Mouse (Mus musculus): ENCODE data around the gene Fuom. TPM values are rescaled to one million over a fixed set of nuclear protein-coding genes. Genes with fewer than 3 reads are reported as not detected.

Fuom gene
- polyA plus RNA-seq, 1 experiment, result 34.8 TPM

DNA sequence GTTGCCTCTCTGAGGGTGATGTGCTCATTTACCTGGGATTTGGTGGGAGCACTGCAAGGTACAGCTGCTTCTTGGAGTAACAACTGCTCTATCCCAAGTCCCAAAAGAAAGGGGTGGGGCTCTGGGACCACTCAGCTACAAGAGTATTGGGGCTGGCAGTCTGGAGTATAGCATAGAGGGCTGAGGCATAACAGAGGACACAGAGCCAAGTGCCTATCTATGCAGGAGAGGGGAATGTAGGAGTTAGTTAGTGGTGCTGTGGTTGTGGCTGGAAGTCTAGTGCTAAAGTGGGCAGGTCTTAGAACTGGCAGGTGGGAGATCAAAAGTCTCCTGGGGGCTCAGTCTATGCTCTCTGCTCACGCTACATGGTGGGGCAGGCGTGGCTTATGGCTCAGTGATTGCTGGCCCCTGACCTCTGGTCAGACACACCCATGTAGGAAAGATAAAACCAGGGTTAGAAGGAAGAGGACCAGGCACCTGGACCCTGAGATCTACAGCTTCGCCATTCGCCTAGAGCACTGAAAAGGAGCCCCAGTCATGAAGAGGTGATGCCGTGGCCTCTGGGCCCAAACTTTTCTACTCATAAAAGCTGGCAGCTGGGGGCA, 9.2 kb downstream of the Fuom start, which contains the start of gene Prap1:
Gene Prap1, plus strand, starts transcription at position 472 of the 605 bp plus-strand sequence.
- H3K36me3 ChIP-seq (ENCODE audit: control insufficient read depth, insufficient read depth, low read length), result no peaks in the 10 kb centered on the region
- H3K4me1 ChIP-seq (replicated peaks; ENCODE audit: control insufficient read depth, insufficient read depth, low read length), result no peaks in the 10 kb centered on the region
- H3K27ac ChIP-seq (ENCODE audit: control insufficient read depth, insufficient read depth, low read length), result no peak within 1 kb of the TSS
- no peak within 1 kb of the TSS for H3K4me3 ChIP-seq (ENCODE audit: control insufficient read depth, insufficient read depth, low read length)
- DNase-seq, result no peak
- no peak for TF ChIP-seq POLR2A (IDR thresholded peaks at IDR 0.05; ENCODE audit: control insufficient read depth, extremely low read depth, insufficient read depth, low read length, poor library complexity)
- no peak for TF ChIP-seq CTCF (IDR thresholded peaks at IDR 0.05; ENCODE audit: borderline replicate concordance, control insufficient read depth, extremely low read depth, insufficient read depth, low read length, poor library complexity)
- 81% methylated on average over 5 of the region's 5 CpGs for WGBS
- H3K27me3 ChIP-seq (ENCODE audit: control insufficient read depth, insufficient read depth, low read length), result no peaks in the 10 kb centered on the region

DNA sequence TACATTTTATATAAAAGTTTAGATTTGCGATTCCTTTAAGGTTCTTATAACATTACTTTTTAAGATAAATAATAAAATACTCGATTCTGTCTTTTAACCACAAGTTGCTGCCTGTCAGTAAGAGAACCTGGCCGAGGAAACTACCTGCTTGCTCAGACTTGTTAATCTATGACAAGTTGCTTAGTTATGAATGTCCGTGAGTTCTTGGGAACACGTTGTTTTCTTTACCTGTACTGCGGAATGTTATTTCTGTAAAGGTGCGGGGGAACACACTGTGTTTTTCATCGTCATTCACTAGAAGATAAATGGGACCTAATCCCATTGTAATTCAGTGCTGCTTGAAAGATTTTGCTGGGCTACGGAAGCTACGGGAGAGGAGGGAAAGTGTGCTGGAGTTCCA, 11.6 kb downstream of the Fuom start:
- H3K36me3 ChIP-seq (ENCODE audit: control insufficient read depth, insufficient read depth, low read length), result no peaks in the 10 kb centered on the region
- H3K27me3 ChIP-seq (ENCODE audit: control insufficient read depth, insufficient read depth, low read length), result no peaks in the 10 kb centered on the region
- H3K4me1 ChIP-seq (replicated peaks; ENCODE audit: control insufficient read depth, insufficient read depth, low read length), result no peaks in the 10 kb centered on the region
- 87% methylated on average over 10 of the region's 10 CpGs for WGBS
- H3K4me3 ChIP-seq (ENCODE audit: control insufficient read depth, insufficient read depth, low read length), result no peak overlapping the region
- no peak overlapping the region for H3K27ac ChIP-seq (ENCODE audit: control insufficient read depth, insufficient read depth, low read length)
- TF ChIP-seq CTCF (IDR thresholded peaks at IDR 0.05; ENCODE audit: borderline replicate concordance, control insufficient read depth, extremely low read depth, insufficient read depth, low read length, poor library complexity) (no peak), POLR2A (IDR thresholded peaks at IDR 0.05; ENCODE audit: control insufficient read depth, extremely low read depth, insufficient read depth, low read length, poor library complexity) (no peak)
- DNase-seq, result no peak

DNA sequence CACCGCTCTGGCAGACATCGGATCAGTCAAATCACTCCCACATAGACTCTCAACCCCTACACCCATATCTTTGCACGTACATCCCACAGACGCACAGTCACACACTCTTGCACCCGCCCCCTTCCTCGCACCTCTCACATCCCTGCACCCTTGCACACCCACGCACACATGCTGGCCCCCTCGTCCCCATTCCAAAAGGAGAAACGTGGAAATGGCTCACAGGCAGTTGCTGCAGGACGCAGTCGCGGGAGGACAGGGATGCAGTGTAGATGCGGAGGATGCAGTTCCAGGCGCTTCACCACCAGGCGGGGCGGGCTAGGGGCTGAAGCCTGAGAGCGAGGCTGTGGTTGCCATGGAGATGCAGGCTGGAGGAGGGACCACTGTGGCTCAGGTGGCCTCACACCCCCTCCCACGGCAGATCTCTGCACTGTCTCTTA, 20.0 kb downstream of the Fuom start, which contains the start of gene Caly:
Gene Caly, minus strand, starts transcription at position 307 of the 437 bp plus-strand sequence.
- H3K4me1 ChIP-seq (replicated peaks; ENCODE audit: control insufficient read depth, insufficient read depth, low read length), result peaks cover 2% of the 10 kb centered on the region; the same call in 1 of the 2 replicates
- 15% methylated on average over 18 of the region's 18 CpGs for WGBS
- peak; percentile 29 for DNase-seq
- no peak within 1 kb of the TSS for H3K4me3 ChIP-seq (ENCODE audit: control insufficient read depth, insufficient read depth, low read length)
- peaks cover 3% of the 10 kb centered on the region; the same call in 1 of the 2 replicates for H3K27me3 ChIP-seq (ENCODE audit: control insufficient read depth, insufficient read depth, low read length)
- no peak for TF ChIP-seq POLR2A (IDR thresholded peaks at IDR 0.05; ENCODE audit: control insufficient read depth, extremely low read depth, insufficient read depth, low read length, poor library complexity)
- TF ChIP-seq CTCF (IDR thresholded peaks at IDR 0.05; ENCODE audit: borderline replicate concordance, control insufficient read depth, extremely low read depth, insufficient read depth, low read length, poor library complexity), result peak; percentile 50; the same call in 1 of the 2 replicates
- no peaks in the 10 kb centered on the region for H3K36me3 ChIP-seq (ENCODE audit: control insufficient read depth, insufficient read depth, low read length)
- H3K27ac ChIP-seq (ENCODE audit: control insufficient read depth, insufficient read depth, low read length), result no peak within 1 kb of the TSS

DNA sequence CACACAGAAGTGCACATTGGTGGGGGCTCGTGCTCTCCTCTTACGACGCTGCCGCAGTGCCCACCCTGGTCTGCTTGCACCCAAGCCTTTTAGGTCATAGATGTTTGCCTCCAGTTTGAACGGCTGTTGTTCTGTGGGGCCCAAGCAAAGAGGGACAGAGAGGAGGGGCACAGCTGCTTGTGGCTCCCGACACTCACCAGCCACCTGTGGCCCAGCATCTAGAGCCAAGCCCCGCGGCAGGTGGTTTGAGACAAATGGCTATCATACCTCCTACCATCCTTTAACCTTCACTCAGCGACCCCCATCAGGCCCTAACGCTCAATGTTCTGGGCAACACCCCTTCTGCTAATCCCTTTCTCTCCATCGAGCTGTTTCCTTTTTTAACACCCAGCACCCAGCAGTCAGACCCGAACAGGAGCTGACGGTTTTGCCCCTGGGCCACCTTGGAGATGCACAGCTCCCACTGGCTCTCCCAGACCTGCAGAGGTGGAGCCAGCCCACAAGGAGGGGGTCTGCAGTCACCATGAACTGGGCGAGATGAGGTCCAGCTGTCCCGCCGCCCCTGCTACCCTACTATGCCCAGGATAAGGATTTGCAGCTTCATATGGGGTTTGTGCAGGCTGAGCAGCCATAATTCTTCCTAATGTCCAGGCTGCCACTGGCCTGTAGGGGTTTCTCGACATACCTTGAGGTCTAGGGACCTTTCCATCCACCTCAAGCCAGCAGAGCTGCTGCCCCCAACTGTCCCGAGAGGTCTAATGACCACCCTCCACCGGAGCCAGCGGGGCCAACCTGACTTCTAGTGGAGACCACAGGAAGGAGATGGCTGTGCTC, 20.6 kb downstream of the Fuom start:
- WGBS, result 33% methylated on average over 20 of the region's 20 CpGs
- no peak for TF ChIP-seq CTCF (IDR thresholded peaks at IDR 0.05; ENCODE audit: borderline replicate concordance, control insufficient read depth, extremely low read depth, insufficient read depth, low read length, poor library complexity)
- TF ChIP-seq POLR2A (IDR thresholded peaks at IDR 0.05; ENCODE audit: control insufficient read depth, extremely low read depth, insufficient read depth, low read length, poor library complexity), result no peak
- H3K27ac ChIP-seq (ENCODE audit: control insufficient read depth, insufficient read depth, low read length), result no peak overlapping the region
- DNase-seq, result no peak
- H3K4me3 ChIP-seq (ENCODE audit: control insufficient read depth, insufficient read depth, low read length), result no peak overlapping the region
- H3K4me1 ChIP-seq (replicated peaks; ENCODE audit: control insufficient read depth, insufficient read depth, low read length), result peaks cover 2% of the 10 kb centered on the region; the same call in 1 of the 2 replicates
- H3K27me3 ChIP-seq (ENCODE audit: control insufficient read depth, insufficient read depth, low read length), result peaks cover 3% of the 10 kb centered on the region; the same call in 1 of the 2 replicates
- H3K36me3 ChIP-seq (ENCODE audit: control insufficient read depth, insufficient read depth, low read length), result no peaks in the 10 kb centered on the region

DNA sequence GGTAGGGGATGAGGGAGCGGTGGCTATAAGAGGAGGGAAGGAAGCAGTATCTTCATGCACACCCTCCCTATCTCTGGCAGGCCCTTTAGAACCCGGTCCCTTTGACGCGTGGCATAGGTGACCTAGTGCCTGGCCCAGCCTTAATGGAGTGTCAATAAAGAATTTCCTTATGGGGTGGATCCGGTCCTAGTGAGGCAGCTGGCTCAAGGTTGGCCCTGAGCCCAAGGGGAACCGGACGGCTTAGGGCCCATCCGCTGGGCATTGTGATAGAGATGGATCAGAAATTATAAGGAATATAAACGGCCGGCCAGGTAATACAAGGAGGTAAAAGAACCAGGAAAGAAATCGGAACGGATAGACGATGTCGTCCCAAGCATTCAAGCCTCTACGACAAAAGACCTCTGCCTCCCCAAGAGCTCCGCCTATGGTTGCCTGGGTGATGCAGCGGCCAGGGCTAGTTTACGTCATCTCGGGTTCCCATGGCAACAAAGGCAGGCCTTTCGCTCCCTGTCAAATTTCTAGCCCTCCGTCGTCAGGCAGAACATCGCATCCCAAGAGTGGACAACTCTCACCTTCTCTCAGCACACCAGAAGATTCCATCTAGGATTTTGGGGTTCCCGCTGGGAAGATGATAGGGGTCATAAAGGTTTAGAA, 21.6 kb downstream of the Fuom start:
- Histone ChIP-seq H3K27me3 (ENCODE audit: control insufficient read depth, insufficient read depth, low read length) (peaks cover 3% of the 10 kb centered on the region; the same call in 1 of the 2 replicates), H3K4me3 (ENCODE audit: control insufficient read depth, insufficient read depth, low read length) (no peak overlapping the region), H3K4me1 (replicated peaks; ENCODE audit: control insufficient read depth, insufficient read depth, low read length) (peaks cover 2% of the 10 kb centered on the region; the same call in 1 of the 2 replicates), H3K36me3 (ENCODE audit: control insufficient read depth, insufficient read depth, low read length) (no peaks in the 10 kb centered on the region), H3K27ac (ENCODE audit: control insufficient read depth, insufficient read depth, low read length) (no peak overlapping the region)
- 8% methylated on average over 24 of the region's 24 CpGs for whole genome bisulfite sequencing
- DNase-seq, result peak; percentile 33
- no peak for TF ChIP-seq CTCF (IDR thresholded peaks at IDR 0.05; ENCODE audit: borderline replicate concordance, control insufficient read depth, extremely low read depth, insufficient read depth, low read length, poor library complexity)
- TF ChIP-seq POLR2A (IDR thresholded peaks at IDR 0.05; ENCODE audit: control insufficient read depth, extremely low read depth, insufficient read depth, low read length, poor library complexity), result no peak

DNA sequence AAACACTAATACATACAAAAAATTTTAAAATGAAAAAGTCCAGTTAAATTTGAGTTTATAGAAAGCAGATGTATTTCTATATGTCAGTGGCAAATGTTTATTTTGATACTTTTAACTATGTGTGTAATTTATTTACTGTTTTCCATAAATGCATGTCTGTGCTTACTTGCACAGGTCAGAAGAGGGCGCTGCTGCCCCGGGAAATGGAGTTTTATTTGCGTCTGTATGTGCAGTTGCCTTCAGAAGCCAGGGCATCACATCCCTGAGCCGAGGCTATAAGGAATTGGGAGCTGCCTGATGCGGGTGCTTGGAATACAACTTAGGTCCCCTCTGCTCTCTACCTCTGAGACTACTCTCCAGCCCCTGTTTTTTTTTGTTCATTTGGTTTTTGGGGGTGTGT, 23.5 kb downstream of the Fuom start:
- Histone ChIP-seq H3K4me3 (ENCODE audit: control insufficient read depth, insufficient read depth, low read length) (no peak overlapping the region), H3K36me3 (ENCODE audit: control insufficient read depth, insufficient read depth, low read length) (no peaks in the 10 kb centered on the region), H3K4me1 (replicated peaks; ENCODE audit: control insufficient read depth, insufficient read depth, low read length) (peaks cover 2% of the 10 kb centered on the region; the same call in 1 of the 2 replicates), H3K27me3 (ENCODE audit: control insufficient read depth, insufficient read depth, low read length) (peaks cover 3% of the 10 kb centered on the region; the same call in 1 of the 2 replicates), H3K27ac (ENCODE audit: control insufficient read depth, insufficient read depth, low read length) (no peak overlapping the region)
- peak; percentile 43 for DNase-seq
- 8% methylated on average over 5 of the region's 5 CpGs for WGBS
- TF ChIP-seq CTCF (IDR thresholded peaks at IDR 0.05; ENCODE audit: borderline replicate concordance, control insufficient read depth, extremely low read depth, insufficient read depth, low read length, poor library complexity) (no peak), POLR2A (IDR thresholded peaks at IDR 0.05; ENCODE audit: control insufficient read depth, extremely low read depth, insufficient read depth, low read length, poor library complexity) (no peak)

Measured in thymus, adult 2 months (tissue).